Mouse (Mus musculus) heart, embryonic 12.5 days (tissue): ENCODE data around the gene Cx3cl1. TPM values are rescaled to one million over a fixed set of nuclear protein-coding genes. Genes with fewer than 3 reads are reported as not detected.

ENCODE experiments used
- ATAC-seq: fragments of 200-750 bp; cut with Nextera tagmentation; 2 replicates; pipeline ENCODE4 v1.8.0; 2017; ENCODE audit warnings: moderate TSS enrichment, moderate library complexity; ENCODE audit not compliant: insufficient number of reproducible peaks, low FRiP score
- H3K27ac ChIP-seq: fragments of 300-500 bp; sonication (generic); 2 replicates; pipeline ENCODE4 v1.5.1; 2016; ENCODE audit warnings: mild to moderate bottlenecking, moderate library complexity; ENCODE audit not compliant: poor library complexity, severe bottlenecking
- H3K27me3 ChIP-seq: fragments of 300-500 bp; sonication (generic); replicated peaks from 2 replicates; pipeline ENCODE4 v1.6.1; 2016; ENCODE audit warnings: mild to moderate bottlenecking, moderate library complexity
- H3K36me3 ChIP-seq: fragments of 300-500 bp; sonication (generic); 2 replicates; pipeline ENCODE4 v1.6.1; 2016; ENCODE audit warnings: mild to moderate bottlenecking, moderate library complexity
- H3K4me1 ChIP-seq: fragments of 300-500 bp; sonication (generic); replicated peaks from 2 replicates; pipeline ENCODE4 v1.6.1; 2016; ENCODE audit warnings: mild to moderate bottlenecking
- H3K4me2 ChIP-seq: fragments of 300-500 bp; sonication (generic); 2 replicates; pipeline ENCODE4 v1.6.1; 2016; ENCODE audit warnings: mild to moderate bottlenecking, moderate library complexity
- H3K4me3 ChIP-seq: fragments of 300-500 bp; sonication (generic); 2 replicates; pipeline ENCODE4 v1.5.1; 2016; ENCODE audit warnings: mild to moderate bottlenecking
- H3K9ac ChIP-seq: fragments of 300-500 bp; sonication (generic); 2 replicates; pipeline ENCODE4 v1.6.1; 2016; ENCODE audit warnings: mild to moderate bottlenecking, moderate library complexity
- H3K9me3 ChIP-seq: fragments of 300-500 bp; sonication (generic); replicated peaks from 2 replicates; pipeline ENCODE4 v1.6.1; 2016; ENCODE audit warnings: mild to moderate bottlenecking, moderate library complexity
- WGBS: fragments of 180-500 bp; shearing (Covaris S2); methylation state at CpG from one replicate; pipeline ENCODE4 v1.1.7; 2016; 5-methylcytosine and 5-hydroxymethylcytosine counted together
- polyA plus RNA-seq: library from polyadenylated mRNA; unstranded; fragments of >200 nt; fragmentation: Nextera tagmentation; extraction: Ambion mirVana; gene quantifications from 2 replicates; pipeline ENCODE4 v1.2.1, GENCODE M21; 2016

The Cx3cl1 gene
- polyA plus RNA-seq, 1 experiment from 2014 or later, result 13.1 TPM

DNA sequence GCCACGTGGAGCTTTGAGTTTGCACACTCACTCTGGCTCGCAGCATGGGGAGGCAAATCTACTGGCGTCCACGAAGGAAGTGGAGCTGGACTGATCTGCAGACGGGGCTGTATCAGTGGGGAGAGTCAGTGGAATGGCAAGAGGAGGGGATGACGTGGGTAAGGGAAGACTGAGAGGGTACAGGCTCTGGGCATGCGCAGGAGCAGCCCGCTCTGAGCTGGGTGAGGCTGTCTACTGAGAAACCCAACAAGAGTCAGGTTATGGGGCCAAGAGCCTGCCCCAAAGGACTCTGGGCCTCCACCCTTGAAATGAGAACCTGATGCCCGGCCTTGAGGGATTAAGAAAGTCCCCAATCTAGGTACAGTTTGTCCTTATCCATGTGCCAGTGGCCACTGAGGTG is 26.8 kb upstream of the Cx3cl1 start:
- Histone ChIP-seq H3K9ac (no peak overlapping the region), H3K4me2 (no peak overlapping the region), H3K27me3 (peaks cover 16% of the 10 kb centered on the region), H3K4me1 (no peaks in the 10 kb centered on the region), H3K4me3 (no peak overlapping the region), H3K9me3 (peaks cover 6% of the 10 kb centered on the region), H3K27ac (no peak overlapping the region), H3K36me3 (no peaks in the 10 kb centered on the region)
- no peak for ATAC-seq
- WGBS, result 77% methylated on average over 9 of the region's 9 CpGs

DNA sequence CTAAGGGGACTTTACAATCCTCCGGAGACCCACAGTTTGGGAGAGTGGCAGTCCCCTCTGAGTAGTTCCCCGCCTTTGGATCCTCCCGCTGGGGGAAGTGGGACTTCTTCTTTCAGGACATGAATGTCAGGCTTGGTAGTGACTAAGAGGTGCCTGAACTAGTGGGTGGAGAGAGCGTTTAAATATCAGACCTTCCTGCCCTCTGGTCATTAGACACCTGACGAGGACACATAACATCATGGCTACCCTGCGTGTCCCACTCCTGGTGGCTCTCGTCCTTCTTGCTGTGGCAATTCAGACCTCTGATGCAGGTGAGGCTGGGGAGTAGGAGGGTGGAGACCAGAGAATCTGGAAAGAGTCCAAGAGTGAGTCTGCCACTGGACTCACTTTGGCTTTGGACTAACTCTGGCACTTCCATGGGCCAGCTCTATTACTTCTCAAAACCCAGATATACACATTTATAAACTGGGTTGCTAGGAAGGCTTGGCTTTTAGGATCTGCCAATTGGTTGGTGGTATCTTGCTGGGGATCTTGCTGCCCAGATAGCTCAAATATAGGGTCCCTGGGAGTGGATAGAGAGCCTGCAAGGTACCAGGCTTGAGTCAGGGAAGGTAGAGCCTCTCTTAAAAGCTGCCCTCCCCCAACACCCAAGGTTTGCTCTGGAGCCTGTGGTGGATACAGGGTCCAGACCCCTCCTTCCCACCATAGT is 26.2 kb upstream of the Cx3cl1 start, which contains the start of gene Ccl22:
TSS of gene Ccl22 (plus strand) at position 115 of the 709 bp plus-strand sequence.
- no peak within 1 kb of the TSS for H3K4me3 ChIP-seq
- no peaks in the 10 kb centered on the region for H3K36me3 ChIP-seq
- no peak within 1 kb of the TSS for H3K4me2 ChIP-seq
- no peak within 1 kb of the TSS for H3K27ac ChIP-seq
- peaks cover 4% of the 10 kb centered on the region for H3K9me3 ChIP-seq
- ATAC-seq, result no peak
- 80% methylated on average over 7 of the region's 7 CpGs for WGBS
- no peak within 1 kb of the TSS for H3K9ac ChIP-seq
- no peaks in the 10 kb centered on the region for H3K4me1 ChIP-seq
- H3K27me3 ChIP-seq, result peaks cover 16% of the 10 kb centered on the region

DNA sequence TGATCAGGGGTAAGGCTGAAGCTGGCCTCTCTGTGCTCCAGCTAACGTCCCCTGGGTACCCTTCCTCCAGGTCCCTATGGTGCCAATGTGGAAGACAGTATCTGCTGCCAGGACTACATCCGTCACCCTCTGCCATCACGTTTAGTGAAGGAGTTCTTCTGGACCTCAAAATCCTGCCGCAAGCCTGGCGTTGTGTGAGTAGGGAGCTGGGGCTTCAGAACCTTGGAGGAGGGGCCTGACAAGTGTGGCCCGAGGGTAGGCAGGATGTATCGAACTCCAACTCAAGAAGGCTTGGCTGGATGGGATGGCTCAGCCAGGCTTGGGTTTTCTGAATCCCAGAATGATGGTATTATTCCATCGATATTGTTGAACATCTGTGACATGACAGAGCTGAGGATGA is 25.0 kb upstream of the Cx3cl1 start:
- H3K27ac ChIP-seq, result no peak overlapping the region
- no peak overlapping the region for H3K4me3 ChIP-seq
- ATAC-seq, result no peak
- no peaks in the 10 kb centered on the region for H3K4me1 ChIP-seq
- no peaks in the 10 kb centered on the region for H3K36me3 ChIP-seq
- no peak overlapping the region for H3K9ac ChIP-seq
- 76% methylated on average over 8 of the region's 8 CpGs for WGBS
- peaks cover 16% of the 10 kb centered on the region for H3K27me3 ChIP-seq
- no peak overlapping the region for H3K4me2 ChIP-seq
- H3K9me3 ChIP-seq, result no peaks in the 10 kb centered on the region

DNA sequence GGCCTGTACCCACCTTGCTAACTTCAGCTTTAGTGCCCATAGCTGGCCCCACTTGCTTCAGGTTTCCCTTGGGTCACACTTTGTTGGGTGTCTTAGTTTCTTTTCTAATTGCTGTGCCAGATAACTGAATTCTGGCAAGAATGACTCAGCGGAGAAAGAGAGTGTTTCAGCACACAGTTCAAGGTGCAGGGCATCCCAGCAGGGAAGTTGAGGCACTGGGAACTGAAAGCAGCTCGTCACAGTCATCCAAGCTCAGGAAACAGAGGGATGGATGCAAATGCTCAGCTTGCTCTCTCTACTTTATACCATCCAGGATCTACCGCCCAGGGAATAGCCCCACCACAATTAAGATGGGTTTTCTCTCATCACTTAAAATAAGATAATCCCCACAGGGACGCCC is 23.4 kb upstream of the Cx3cl1 start:
- WGBS, result 53% methylated on average over 4 of the region's 4 CpGs
- Histone ChIP-seq H3K27ac (no peak overlapping the region), H3K9ac (no peak overlapping the region), H3K4me3 (no peak overlapping the region), H3K36me3 (no peaks in the 10 kb centered on the region), H3K4me2 (no peak overlapping the region), H3K4me1 (no peaks in the 10 kb centered on the region), H3K9me3 (no peaks in the 10 kb centered on the region), H3K27me3 (peaks cover 16% of the 10 kb centered on the region)
- no peak for ATAC-seq

DNA sequence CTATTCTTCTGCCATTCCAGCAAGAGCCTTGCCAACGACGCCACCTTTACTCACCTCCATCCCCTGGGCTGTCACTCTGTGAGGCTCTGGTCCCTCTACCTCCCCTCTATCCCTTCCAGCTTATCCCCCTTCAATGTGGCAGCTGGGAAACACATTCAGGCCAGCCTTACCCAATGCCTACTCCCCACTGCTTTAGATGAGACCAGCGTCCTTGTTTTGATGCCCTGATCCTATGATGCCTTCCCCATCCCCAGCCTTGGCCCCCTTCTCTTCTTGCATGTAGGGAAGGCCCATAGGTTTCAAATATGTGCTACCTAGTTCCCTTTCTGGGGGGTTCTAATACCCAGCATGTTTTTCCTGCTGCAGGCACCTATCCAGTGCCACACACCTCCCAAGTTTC is 21.9 kb upstream of the Cx3cl1 start:
- no peak overlapping the region for H3K27ac ChIP-seq
- no peak overlapping the region for H3K4me2 ChIP-seq
- H3K4me1 ChIP-seq, result no peaks in the 10 kb centered on the region
- H3K9me3 ChIP-seq, result no peaks in the 10 kb centered on the region
- 73% methylated on average over 3 of the region's 3 CpGs for WGBS
- H3K27me3 ChIP-seq, result peaks cover 16% of the 10 kb centered on the region
- no peak overlapping the region for H3K4me3 ChIP-seq
- no peak overlapping the region for H3K9ac ChIP-seq
- no peak for ATAC-seq
- H3K36me3 ChIP-seq, result no peaks in the 10 kb centered on the region

DNA sequence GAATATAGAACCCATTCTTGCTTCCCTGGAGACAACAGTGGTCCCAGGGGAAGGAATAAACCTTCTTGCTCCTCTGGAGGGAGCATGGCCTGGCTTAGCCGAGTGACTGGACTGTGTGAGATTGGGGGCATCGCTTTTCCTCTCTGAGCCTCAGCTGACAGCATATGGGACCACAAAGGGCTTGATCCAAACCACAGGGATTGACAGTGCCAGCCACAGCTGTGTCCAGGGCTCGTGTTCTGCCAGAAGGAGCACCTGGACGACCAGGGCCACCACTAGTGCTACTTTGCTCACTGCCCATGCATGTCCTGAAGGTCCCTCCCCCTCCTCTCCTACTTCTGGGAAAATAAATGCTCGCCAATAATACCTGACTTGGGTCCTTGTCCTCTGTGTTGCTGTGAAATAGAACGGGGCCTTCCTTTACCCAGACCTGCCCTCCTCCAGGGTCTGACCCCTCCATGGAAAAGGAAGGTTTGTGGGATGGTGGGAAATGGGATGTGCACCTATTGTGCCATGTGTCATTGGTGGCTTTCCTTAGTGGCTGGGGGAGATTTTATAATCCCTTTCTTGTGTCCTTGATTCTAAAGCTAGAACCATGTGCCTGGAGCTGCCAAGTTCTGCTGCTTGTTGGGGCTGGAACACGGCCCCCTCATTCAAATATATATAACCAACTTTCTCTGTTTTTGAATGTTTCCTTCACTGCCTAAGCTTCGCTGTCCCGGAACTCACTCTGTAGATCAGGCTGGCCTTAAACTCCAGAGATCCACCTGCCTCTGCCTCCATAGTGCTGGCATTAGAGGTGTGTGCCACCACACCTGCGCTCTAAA is 20.6 kb upstream of the Cx3cl1 start:
- H3K4me3 ChIP-seq, result no peak overlapping the region
- H3K9ac ChIP-seq, result no peak overlapping the region
- WGBS, result 76% methylated on average over 10 of the region's 10 CpGs
- no peak for ATAC-seq
- H3K4me2 ChIP-seq, result no peak overlapping the region
- H3K27ac ChIP-seq, result no peak overlapping the region
- H3K4me1 ChIP-seq, result no peaks in the 10 kb centered on the region
- H3K9me3 ChIP-seq, result no peaks in the 10 kb centered on the region
- no peaks in the 10 kb centered on the region for H3K36me3 ChIP-seq
- peaks cover 16% of the 10 kb centered on the region for H3K27me3 ChIP-seq

DNA sequence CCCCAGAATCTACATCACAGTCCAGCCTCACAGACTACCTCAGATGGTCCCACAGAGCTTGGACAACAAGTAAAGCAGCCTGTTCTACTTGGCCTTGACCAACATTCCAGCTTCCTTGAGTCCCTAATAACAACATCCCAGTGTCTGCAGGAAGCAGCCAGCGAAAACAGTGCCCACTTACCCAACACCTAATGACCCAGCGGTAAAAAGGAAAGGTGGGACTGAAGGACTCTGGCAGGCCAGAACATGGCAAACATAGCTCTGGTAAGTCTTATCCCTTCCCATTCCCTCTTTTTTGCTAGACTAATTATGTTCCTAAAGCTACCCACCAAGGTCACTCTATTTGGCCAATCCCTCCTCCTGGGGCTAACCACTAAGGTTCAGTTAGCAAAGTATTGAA is 17.8 kb upstream of the Cx3cl1 start:
- no peaks in the 10 kb centered on the region for H3K36me3 ChIP-seq
- H3K4me1 ChIP-seq, result no peaks in the 10 kb centered on the region
- H3K27me3 ChIP-seq, result peaks cover 5% of the 10 kb centered on the region; the same call in 1 of the 2 replicates
- H3K4me2 ChIP-seq, result no peak overlapping the region
- H3K9ac ChIP-seq, result no peak overlapping the region
- no peak for ATAC-seq
- 75% methylated on average over 2 of the region's 2 CpGs for WGBS
- H3K9me3 ChIP-seq, result no peaks in the 10 kb centered on the region
- H3K4me3 ChIP-seq, result no peak overlapping the region
- no peak overlapping the region for H3K27ac ChIP-seq

DNA sequence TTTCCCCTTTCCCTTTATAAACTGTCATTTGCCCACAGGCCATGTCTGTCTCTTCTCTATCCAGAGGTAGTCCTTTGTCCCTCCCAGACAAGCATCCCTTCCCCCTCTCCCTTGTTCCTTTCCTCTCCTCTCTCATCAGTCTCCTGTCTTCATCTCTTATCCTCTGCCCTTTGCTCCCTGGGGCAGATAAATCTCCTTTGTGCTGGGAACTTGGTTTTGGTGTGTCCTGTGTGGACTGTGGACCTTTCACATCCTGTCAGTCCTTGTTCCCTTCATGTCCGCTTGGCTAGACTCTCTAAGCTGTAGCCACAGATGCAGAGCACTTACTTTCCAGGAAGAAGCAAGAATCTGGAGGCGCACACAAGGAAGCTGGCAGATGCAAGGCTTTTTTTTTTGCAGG is 17.3 kb upstream of the Cx3cl1 start:
- 59% methylated on average over 2 of the region's 2 CpGs for WGBS
- Histone ChIP-seq H3K4me3 (no peak overlapping the region), H3K9ac (no peak overlapping the region), H3K4me1 (no peaks in the 10 kb centered on the region), H3K9me3 (no peaks in the 10 kb centered on the region), H3K27ac (no peak overlapping the region), H3K4me2 (no peak overlapping the region), H3K36me3 (no peaks in the 10 kb centered on the region), H3K27me3 (peaks cover 5% of the 10 kb centered on the region; the same call in 1 of the 2 replicates)
- ATAC-seq, result no peak

DNA sequence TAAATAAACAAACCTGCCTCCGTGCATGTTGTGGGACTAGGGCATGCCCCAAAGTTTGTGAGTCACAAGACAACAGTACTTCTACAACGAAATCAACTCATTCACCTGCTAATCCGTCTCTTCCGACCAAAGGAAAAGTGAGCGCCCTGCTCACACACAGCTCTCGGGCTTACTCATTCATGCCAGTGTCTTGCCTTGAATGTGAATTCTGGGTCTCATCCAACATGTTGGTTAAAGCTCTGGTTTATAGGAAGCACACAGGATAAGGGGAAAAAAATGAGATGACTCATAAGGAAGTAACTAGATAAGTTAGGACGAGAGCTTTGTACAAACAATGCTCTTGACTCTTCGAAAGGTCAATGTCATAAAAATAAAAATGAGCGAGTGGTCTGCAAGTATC is 4.8 kb upstream of the Cx3cl1 start:
- Histone ChIP-seq H3K27ac (no peak overlapping the region), H3K4me2 (no peak overlapping the region), H3K9ac (no peak overlapping the region), H3K36me3 (no peaks in the 10 kb centered on the region), H3K4me3 (no peak overlapping the region), H3K9me3 (no peaks in the 10 kb centered on the region), H3K27me3 (peaks cover 47% of the 10 kb centered on the region), H3K4me1 (peaks cover 14% of the 10 kb centered on the region)
- no peak for ATAC-seq
- WGBS, result 49% methylated on average over 9 of the region's 9 CpGs

DNA sequence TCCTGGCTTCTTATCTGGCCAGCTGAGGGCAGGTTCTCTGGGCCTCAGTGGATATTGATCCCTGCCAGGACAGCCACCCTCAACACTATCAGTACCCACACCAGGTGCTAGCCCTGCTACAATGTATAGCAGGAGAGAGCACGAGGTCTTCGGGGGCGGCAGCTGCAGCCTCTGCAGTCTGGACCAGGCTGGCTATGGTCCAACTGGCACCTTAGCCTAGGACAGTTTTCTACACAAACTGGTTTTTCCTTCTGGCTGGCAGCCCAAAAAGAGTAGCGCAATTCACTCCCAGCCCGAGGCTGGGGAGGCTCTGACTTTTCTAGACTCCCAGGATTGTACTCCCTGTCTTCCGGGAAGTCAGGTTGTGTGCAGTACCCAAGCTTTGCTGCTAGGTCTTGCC is 864 bp upstream of the Cx3cl1 start:
- Histone ChIP-seq H3K9ac (no peak overlapping the region), H3K27me3 (peaks cover 79% of the 10 kb centered on the region), H3K4me1 (peaks cover 28% of the 10 kb centered on the region), H3K9me3 (no peaks in the 10 kb centered on the region), H3K27ac (no peak overlapping the region), H3K4me2 (no peak overlapping the region), H3K4me3 (no peak overlapping the region), H3K36me3 (no peaks in the 10 kb centered on the region)
- WGBS, result 41% methylated on average over 6 of the region's 6 CpGs
- no peak for ATAC-seq

DNA sequence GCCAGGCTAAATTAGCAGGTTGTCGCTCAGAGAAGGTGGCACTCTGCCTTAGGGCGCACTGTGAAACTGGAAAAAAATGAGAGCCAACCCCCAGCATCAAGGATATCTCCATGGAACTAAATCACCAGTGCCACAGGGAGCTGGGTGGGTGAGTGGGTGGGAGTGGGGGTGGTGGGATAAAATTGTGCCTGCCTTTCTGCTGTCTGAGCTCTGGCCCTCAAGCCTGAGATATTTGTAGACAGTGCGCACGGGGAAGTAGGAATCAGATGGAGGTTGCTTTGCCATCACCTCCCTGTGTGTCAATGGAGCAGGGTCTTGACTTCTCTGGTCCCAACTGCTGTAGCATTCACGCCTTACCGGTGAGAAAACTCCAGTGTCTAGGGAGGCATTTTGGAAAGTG is 1.2 kb downstream of the Cx3cl1 start:
- Histone ChIP-seq H3K36me3 (no peaks in the 10 kb centered on the region), H3K4me2 (peak overlapping the region; percentile 86)
- 45% methylated on average over 6 of the region's 6 CpGs for WGBS

More for the DNA sequence above, 1.2 kb downstream of the Cx3cl1 start:
- Histone ChIP-seq H3K27me3 (peaks cover 72% of the 10 kb centered on the region), H3K4me1 (peaks cover 38% of the 10 kb centered on the region), H3K9me3 (no peaks in the 10 kb centered on the region), H3K27ac (no peak overlapping the region), H3K9ac (no peak overlapping the region), H3K4me3 (peak overlapping the region; percentile 58; the same call in 1 of the 2 replicates)
- no peak for ATAC-seq
